ENCODE assay signal across 1 mouse cellular context in genomic region chr5:24396254-24396653, GRCm38 (mm10).
A peak's percentile ranks its signal among the peaks of the same experiment; 100 is the strongest.
TF ChIP-seq lines count a peak whose summit lies in the region.

No protein-coding gene starts in this region.

TF ChIP-seq in MEL, 35 proteins besides CTCF, POLR2A, EP300 and RAD21:
- peak; percentile 26; the same call in 1 of the 2 replicates for TF ChIP-seq TBP (IDR thresholded peaks at IDR 0.05; ENCODE audit: low read depth, low read length)
- peak; percentile 72 for TF ChIP-seq ZNF384 (IDR thresholded peaks at IDR 0.05; ENCODE audit: low read depth, low read length)
TF ChIP-seq in MEL: peak in this region for 2; not testable (repeated sequence) for 33.
